Mouse (Mus musculus): ENCODE measurements at regions not wholly inside any gene's neighbourhood (a gene's known extent, or its start where the extent isn't known, plus 50 kb on each side); places are given as distances from the start of the nearest gene placed in this dataset.

GRCm38 (mm10) chr6:127358805-127359204 lies 87.8 kb upstream of the Parp11 start:
- TF ChIP-seq CTCF (IDR thresholded peaks at IDR 0.05; ENCODE audit: low read depth, low read length) (no peak), TAL1 (conservative IDR thresholded peaks at IDR 0.05; ENCODE audit: low read depth, low read length) (no peak), GATA2 (IDR thresholded peaks at IDR 0.05; ENCODE audit: borderline replicate concordance, low read depth, low read length) (no peak)
